Mouse (Mus musculus) midbrain, embryonic 10.5 days (tissue): ENCODE results near the gene Ncaph2. TPM values are rescaled to one million over a fixed set of nuclear protein-coding genes. Genes with fewer than 3 reads are reported as not detected.

Experiments
- DNase-seq: peaks from one replicate; pipeline ENCODE4 v3.0.0-alpha.2; 2017; ENCODE audit warnings: low spot score
- H3K27ac ChIP-seq: fragments of 300-500 bp; sonication (generic); replicated peaks from 2 replicates; pipeline ENCODE4 v1.5.1; 2016; ENCODE audit warnings: mild to moderate bottlenecking
- H3K27me3 ChIP-seq: fragments of 300-500 bp; sonication (generic); 2 replicates; pipeline ENCODE4 v1.6.1; 2016; ENCODE audit warnings: low read depth, mild to moderate bottlenecking; ENCODE audit not compliant: poor library complexity, severe bottlenecking
- H3K36me3 ChIP-seq: fragments of 300-500 bp; sonication (generic); 2 replicates; pipeline ENCODE4 v1.6.1; 2016; ENCODE audit warnings: mild to moderate bottlenecking, moderate library complexity
- H3K4me1 ChIP-seq: fragments of 300-500 bp; sonication (generic); 2 replicates; pipeline ENCODE4 v1.6.1; 2016
- H3K4me3 ChIP-seq: fragments of 300-500 bp; sonication (generic); 2 replicates; pipeline ENCODE4 v1.5.1; 2016; ENCODE audit warnings: mild to moderate bottlenecking, moderate library complexity
- H3K9me3 ChIP-seq: fragments of 300-500 bp; sonication (generic); replicated peaks from 2 replicates; pipeline ENCODE4 v1.6.1; 2016; ENCODE audit warnings: mild to moderate bottlenecking
- WGBS: fragments of 180-500 bp; shearing (Covaris S2); methylation state at CpG from one replicate; pipeline ENCODE4 v1.1.7; 2016; 5-methylcytosine and 5-hydroxymethylcytosine counted together
- microRNA-seq: library from miRNA; unstranded; fragments of <30 nt; microRNA quantifications from one replicate; pipeline ENCODE4, GENCODE M21; 2017
- polyA plus RNA-seq: library from polyadenylated mRNA; unstranded; fragments of >200 nt; fragmentation: Nextera tagmentation; extraction: Ambion mirVana; gene quantifications from 2 replicates; pipeline ENCODE4 v1.2.1, GENCODE M21; 2016

The Ncaph2 gene
- polyA plus RNA-seq, 1 experiment from 2014 or later, result 197 TPM

- no peaks in the 10 kb centered on the region for H3K36me3 ChIP-seq
- no peak overlapping the region for H3K4me3 ChIP-seq
- 60% methylated on average over 1 of the region's 1 CpGs for WGBS
- no peaks in the 10 kb centered on the region for H3K4me1 ChIP-seq
- no peak overlapping the region for H3K27ac ChIP-seq
- DNase-seq, result no peak
- H3K27me3 ChIP-seq, result no peaks in the 10 kb centered on the region
- H3K9me3 ChIP-seq, result no peaks in the 10 kb centered on the region
Observed at GRCm38 (mm10) chr15:89399716-89400115, 44.2 kb downstream of the Ncaph2 start.

GRCm38 (mm10) chr15:89402471-89402870 lies 47.0 kb downstream of the Ncaph2 start:
- Histone ChIP-seq H3K4me1 (no peaks in the 10 kb centered on the region), H3K27me3 (no peaks in the 10 kb centered on the region), H3K9me3 (0 out of 2 replicates have a peak, but pooled peaks cover 5% of the 10 kb centered on the region), H3K4me3 (no peak overlapping the region), H3K36me3 (no peaks in the 10 kb centered on the region), H3K27ac (no peak overlapping the region)
- no peak for DNase-seq
- 77% methylated on average over 1 of the region's 1 CpGs for WGBS

GRCm38 (mm10) chr15:89404831-89405623 lies 49.5 kb downstream of the Ncaph2 start:
- Histone ChIP-seq H3K27me3 (no peaks in the 10 kb centered on the region), H3K4me3 (no peak overlapping the region), H3K4me1 (no peaks in the 10 kb centered on the region), H3K27ac (no peak overlapping the region), H3K36me3 (no peaks in the 10 kb centered on the region), H3K9me3 (peaks cover 17% of the 10 kb centered on the region; the same call in 1 of the 2 replicates)
- 87% methylated on average over 10 of the region's 10 CpGs for WGBS
- no peak for DNase-seq

GRCm38 (mm10) chr15:89406691-89407090 lies 51.2 kb downstream of the Ncaph2 start:
- Histone ChIP-seq H3K9me3 (peaks cover 22% of the 10 kb centered on the region; the same call in 1 of the 2 replicates), H3K27ac (no peak overlapping the region), H3K36me3 (no peaks in the 10 kb centered on the region), H3K4me1 (no peaks in the 10 kb centered on the region), H3K4me3 (no peak overlapping the region), H3K27me3 (no peaks in the 10 kb centered on the region)
- no peak for DNase-seq

- WGBS, result 86% methylated on average over 24 of the region's 24 CpGs
- Histone ChIP-seq H3K36me3 (no peaks in the 10 kb centered on the region), H3K9me3 (peaks cover 22% of the 10 kb centered on the region; the same call in 1 of the 2 replicates), H3K4me1 (no peaks in the 10 kb centered on the region), H3K27ac (no peak within 1 kb of the TSS), H3K4me3 (no peak within 1 kb of the TSS), H3K27me3 (no peaks in the 10 kb centered on the region)
- DNase-seq, result no peak
Observed at GRCm38 (mm10) chr15:89410118-89410517, 54.6 kb downstream of the Ncaph2 start, which contains the start of gene Syce3. TSS of gene Syce3 (minus strand) at chr15:89410503.

GRCm38 (mm10) chr15:89415282-89415681 lies 59.8 kb downstream of the Ncaph2 start:
- WGBS, result 90% methylated on average over 8 of the region's 8 CpGs
- H3K27me3 ChIP-seq, result no peaks in the 10 kb centered on the region

GRCm38 (mm10) chr15:89421938-89422337 lies 66.4 kb downstream of the Ncaph2 start:
- Histone ChIP-seq H3K27me3 (peaks cover 13% of the 10 kb centered on the region; the same call in 1 of the 2 replicates), H3K4me1 (peaks cover 12% of the 10 kb centered on the region), H3K4me3 (no peak overlapping the region), H3K36me3 (peaks cover 69% of the 10 kb centered on the region), H3K27ac (no peak overlapping the region), H3K9me3 (no peaks in the 10 kb centered on the region)
- no peak for DNase-seq
- WGBS, result 93% methylated on average over 9 of the region's 9 CpGs

More at GRCm38 (mm10) chr15:89415282-89415681, 59.8 kb downstream of the Ncaph2 start:
- DNase-seq, result no peak
- H3K4me3 ChIP-seq, result no peak overlapping the region
- no peaks in the 10 kb centered on the region for H3K4me1 ChIP-seq
- H3K27ac ChIP-seq, result no peak overlapping the region
- H3K9me3 ChIP-seq, result peaks cover 2% of the 10 kb centered on the region; the same call in 1 of the 2 replicates
- H3K36me3 ChIP-seq, result peaks cover 36% of the 10 kb centered on the region

Small RNAs within 50 kb of the gene (microRNA-seq; reads per million reads assigned to microRNA genes)
- gene Mir6959, result not detected

Other genes with a start within 250 kb of the Ncaph2 start
- 24.7 and 25.6 TPM in 2 replicates for gene Tubgcp6, start 232.6 kb upstream of the Ncaph2 start, polyA plus RNA-seq
- 18.7 and 20.3 TPM in 2 replicates for gene Hdac10, start 227.0 kb upstream of the Ncaph2 start, polyA plus RNA-seq
- gene Mapk12, start 215.0 kb upstream of the Ncaph2 start, polyA plus RNA-seq, result 31.8 and 36.7 TPM in 2 replicates
- 38.8 and 47.4 TPM in 2 replicates for gene Mapk11, start 206.1 kb upstream of the Ncaph2 start, polyA plus RNA-seq
- gene Plxnb2, start 174.9 kb upstream of the Ncaph2 start, polyA plus RNA-seq, result 130 and 144 TPM in 2 replicates
- 27.7 and 37.3 TPM in 2 replicates for gene Dennd6b, start 159.2 kb upstream of the Ncaph2 start, polyA plus RNA-seq
- 25.4 and 41.8 TPM in 2 replicates for gene Ppp6r2, start 144.2 kb upstream of the Ncaph2 start, polyA plus RNA-seq
- gene Sbf1, start 40.4 kb upstream of the Ncaph2 start, polyA plus RNA-seq, result 78.3 and 93.5 TPM in 2 replicates
- 0.20 and 0.21 TPM in 2 replicates for gene Adm2, start 33.0 kb upstream of the Ncaph2 start, polyA plus RNA-seq
- gene Miox, start 21.3 kb upstream of the Ncaph2 start, polyA plus RNA-seq, result not detected in 2 replicates
- 53.7 and 56.2 TPM in 2 replicates for gene Lmf2, start 60 bp upstream of the Ncaph2 start, polyA plus RNA-seq
- gene Sco2, start 18.1 kb downstream of the Ncaph2 start, polyA plus RNA-seq, result 6.4 and 7.1 TPM in 2 replicates
- gene Tymp, start 21.3 kb downstream of the Ncaph2 start, polyA plus RNA-seq, result 1.5 and 1.6 TPM in 2 replicates
- 0.11 and 0.99 TPM in 2 replicates for gene Odf3b, start 23.6 kb downstream of the Ncaph2 start, polyA plus RNA-seq
- gene Klhdc7b, start 29.2 kb downstream of the Ncaph2 start, polyA plus RNA-seq, result not detected in 2 replicates
- not detected in 2 replicates for gene Syce3, start 54.8 kb downstream of the Ncaph2 start, polyA plus RNA-seq
- gene Cpt1b, start 70.1 kb downstream of the Ncaph2 start, polyA plus RNA-seq, result 0.83 and 0.97 TPM in 2 replicates
- 4.7 and 5.4 TPM in 2 replicates for gene C730034F03Rik, start 73.9 kb downstream of the Ncaph2 start, polyA plus RNA-seq
- gene Gm44502, start 74.0 kb downstream of the Ncaph2 start, polyA plus RNA-seq, result 0.20 TPM in 1 of 2 replicates, not detected in the other
- gene Chkb, start 74.2 kb downstream of the Ncaph2 start, polyA plus RNA-seq, result 44.1 and 53.4 TPM in 2 replicates
- 26.4 and 38.3 TPM in 2 replicates for gene Mapk8ip2, start 98.2 kb downstream of the Ncaph2 start, polyA plus RNA-seq
- 13.5 and 14.0 TPM in 2 replicates for gene Arsa, start 121.7 kb downstream of the Ncaph2 start, polyA plus RNA-seq
- gene Shank3, start 143.9 kb downstream of the Ncaph2 start, polyA plus RNA-seq, result 2.1 and 2.6 TPM in 2 replicates
- 0.10 and 0.47 TPM in 2 replicates for gene Acr, start 212.6 kb downstream of the Ncaph2 start, polyA plus RNA-seq
- gene Rabl2, start 236.2 kb downstream of the Ncaph2 start, polyA plus RNA-seq, result 80.1 and 80.7 TPM in 2 replicates